29 mouse cellular contexts compared by ENCODE assay signal in genomic region chrX:153254256-153254655, GRCm38 (mm10). TPM values are rescaled to one million over a fixed set of nuclear protein-coding genes. Genes with fewer than 3 reads are reported as not detected.
"Had no signal": no experiment of that assay in that cellular context is flagged by ENCODE, and none has a peak within 500 bp of the region (broad histone marks: within the 10 kb centered on the region; RNA-seq: fewer than 3 reads in every experiment).

No protein-coding gene starts in this region.

- H3K4me2 ChIP-seq: embryonic facial prominence, embryonic 12.5 days; embryonic facial prominence, embryonic 13.5 days; embryonic facial prominence, embryonic 15.5 days; forebrain, embryonic 12.5 days; forebrain, embryonic 13.5 days; forebrain, embryonic 15.5 days had no signal

- H3K4me3 ChIP-seq: embryonic facial prominence, embryonic 10.5 days; embryonic facial prominence, embryonic 12.5 days; embryonic facial prominence, embryonic 13.5 days; embryonic facial prominence, embryonic 15.5 days; erythroblast, embryonic 14.5 days; forebrain, embryonic 10.5 days; forebrain, embryonic 12.5 days; forebrain, embryonic 13.5 days; forebrain, embryonic 15.5 days; gastrocnemius, adult 2 months; heart, adult 2 months had no signal

- H3K27me3 ChIP-seq: embryonic facial prominence, embryonic 12.5 days; embryonic facial prominence, embryonic 15.5 days; forebrain, embryonic 12.5 days; forebrain, embryonic 13.5 days; forebrain, embryonic 15.5 days had no signal

- H3K9me3 ChIP-seq: embryonic facial prominence, embryonic 10.5 days; embryonic facial prominence, embryonic 12.5 days; embryonic facial prominence, embryonic 13.5 days; embryonic facial prominence, embryonic 15.5 days; forebrain, embryonic 10.5 days; forebrain, embryonic 12.5 days; forebrain, embryonic 13.5 days; forebrain, embryonic 15.5 days had no signal

- ATAC-seq: forebrain, embryonic 13.5 days; forebrain, embryonic 14.5 days; forebrain, embryonic 15.5 days; forebrain, embryonic 16.5 days; forebrain, postnatal 0 days had no signal

- H3K27ac ChIP-seq: embryonic facial prominence, embryonic 10.5 days; embryonic facial prominence, embryonic 12.5 days; embryonic facial prominence, embryonic 13.5 days; embryonic facial prominence, embryonic 15.5 days; forebrain, embryonic 10.5 days; forebrain, embryonic 12.5 days; forebrain, embryonic 13.5 days; forebrain, embryonic 15.5 days; gastrocnemius, adult 2 months; heart, adult 2 months had no signal

- H3K36me3 ChIP-seq: embryonic facial prominence, embryonic 10.5 days; embryonic facial prominence, embryonic 12.5 days; embryonic facial prominence, embryonic 13.5 days; embryonic facial prominence, embryonic 15.5 days; forebrain, embryonic 10.5 days; forebrain, embryonic 12.5 days; forebrain, embryonic 15.5 days had no signal

- DNase-seq: cerebellum, adult 2 months; cerebellum, adult 8-10 months; cerebellum, adult 9-10 months; cerebellum, adult 9-11 months; cerebellum, postnatal 10 days; cerebellum, postnatal 14 days; cerebellum, postnatal 25 days; cerebellum, postnatal 36 days; embryo, embryonic 11 days; forebrain, postnatal 0 days; gastrocnemius, adult 2 months; gastrocnemius, postnatal 10 days; gastrocnemius, postnatal 14 days; gastrocnemius, postnatal 25 days; gastrocnemius, postnatal 36 days; heart, adult 11 months; heart, adult 18-20 months; heart, adult 2 months had no signal

- H3K4me1 ChIP-seq: embryonic facial prominence, embryonic 10.5 days; embryonic facial prominence, embryonic 12.5 days; embryonic facial prominence, embryonic 13.5 days; embryonic facial prominence, embryonic 15.5 days; forebrain, embryonic 10.5 days; forebrain, embryonic 12.5 days; forebrain, embryonic 13.5 days; forebrain, embryonic 15.5 days had no signal

- H3K9ac ChIP-seq: embryonic facial prominence, embryonic 12.5 days; embryonic facial prominence, embryonic 13.5 days; embryonic facial prominence, embryonic 15.5 days; forebrain, embryonic 12.5 days; forebrain, embryonic 13.5 days; forebrain, embryonic 15.5 days; forebrain, postnatal 0 days had no signal

RNA-seq across cellular contexts. Expression of gene Klf8, which starts 17.0 kb away (rescaled TPM):
- polyA plus RNA-seq: erythroblast, embryonic 14.5 days had no signal
